31 mouse cellular contexts compared by ENCODE assay signal in the genomic region with DNA sequence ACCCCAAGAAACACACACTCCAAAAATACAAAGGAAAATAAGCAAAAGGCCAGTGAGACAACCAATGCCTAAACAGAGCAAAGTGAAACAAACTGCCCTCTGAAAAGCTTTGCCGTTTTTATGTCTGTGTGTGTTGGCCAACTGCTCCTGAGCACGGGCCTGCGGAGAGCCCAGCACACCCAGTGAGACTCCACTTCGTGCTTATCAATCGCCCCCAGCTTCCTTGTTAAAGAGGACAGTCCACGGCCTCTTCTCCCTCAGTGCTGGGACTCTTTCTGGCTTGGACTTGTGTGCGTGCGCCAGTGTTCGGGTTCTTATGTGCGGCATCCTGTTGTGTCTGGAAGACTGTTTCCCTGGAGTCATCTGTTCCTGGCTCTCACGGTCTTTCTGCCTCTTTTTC. TPM values are rescaled to one million over a fixed set of nuclear protein-coding genes. Genes with fewer than 3 reads are reported as not detected.
DNase-seq lines count a peak whose midpoint lies in the region; ATAC-seq lines count a peak whose summit lies in the region.
"Had no signal": no experiment of that assay in that cellular context is flagged by ENCODE, and none has a peak within 500 bp of the region (broad histone marks: within the 10 kb centered on the region; RNA-seq: fewer than 3 reads in every experiment).

No protein-coding gene starts in this region.

- peaks cover 66% of the 10 kb centered on the region for H3K36me3 ChIP-seq in liver, embryonic 16.5 days (ENCODE audit: control insufficient read depth, insufficient read depth)
- H3K36me3 ChIP-seq: neural tube, embryonic 13.5 days had no signal

- H3K9ac ChIP-seq in liver, embryonic 16.5 days (ENCODE audit: low read depth, low read length) = no peak overlapping the region
- H3K9ac ChIP-seq: forebrain, embryonic 15.5 days; limb, embryonic 13.5 days; lung, embryonic 15.5 days; midbrain, embryonic 12.5 days; neural tube, embryonic 13.5 days; stomach, embryonic 15.5 days had no signal

- WGBS in liver, embryonic 16.5 days (ENCODE audit: insufficient replicate concordance) = 55% methylated on average over 11 of the region's 11 CpGs

- H3K4me3 ChIP-seq in liver, embryonic 16.5 days (ENCODE audit: low read depth, low read length) = no peak overlapping the region
- H3K4me3 ChIP-seq: forebrain, embryonic 15.5 days; hindbrain, embryonic 10.5 days; limb, embryonic 13.5 days; lung, embryonic 15.5 days; midbrain, embryonic 12.5 days; neural tube, embryonic 13.5 days; stomach, embryonic 15.5 days had no signal

- ATAC-seq in erythroid progenitor cell, adult 5-6 weeks (replicated peaks; ENCODE audit: low FRiP score, poor library complexity, severe bottlenecking) = peak; percentile 65; the same call in 1 of the 2 replicates
- ATAC-seq in liver, embryonic 16.5 days (ENCODE audit: low read depth) = peak; percentile 83
- ATAC-seq: forebrain, embryonic 15.5 days; hindbrain, postnatal 0 days; intestine, postnatal 0 days had no signal

- DNase-seq in cerebellum, postnatal 10 days = peak; percentile 7 to 14
- no peak for DNase-seq in cerebellum, postnatal 4 days (ENCODE audit: low spot score in 2 of 2)
- peak; percentile 63 for DNase-seq in MEL-GATA-1-ER (ENCODE audit: extremely low read depth, low read depth)
- DNase-seq in adrenal gland, postnatal 36 days = no peak
- no peak for DNase-seq in spleen, postnatal 10 days (ENCODE audit: low spot score in 2 of 2)
- no peak for DNase-seq in thymus, postnatal 36 days
- DNase-seq: adrenal gland, adult 8-10 months; cerebellum, adult 18-20 months; gastrocnemius, postnatal 14 days; right cerebral cortex, postnatal 14 days; thymus, adult 2 months had no signal

- peak overlapping the region; percentile 20; the same call in 1 of the 2 replicates for H3K4me2 ChIP-seq in liver, embryonic 16.5 days (ENCODE audit: low read depth, low read length)
- H3K4me2 ChIP-seq: forebrain, embryonic 15.5 days; limb, embryonic 13.5 days; lung, embryonic 15.5 days; midbrain, embryonic 12.5 days; neural tube, embryonic 13.5 days; stomach, embryonic 15.5 days had no signal

- H3K27ac ChIP-seq in liver, embryonic 16.5 days (ENCODE audit: low read length) = no peak overlapping the region
- H3K27ac ChIP-seq: forebrain, embryonic 15.5 days; hindbrain, embryonic 10.5 days; hindbrain, postnatal 0 days; limb, embryonic 13.5 days; lung, embryonic 15.5 days; macrophage; midbrain, embryonic 12.5 days; neural tube, embryonic 13.5 days; stomach, embryonic 15.5 days had no signal

- no peaks in the 10 kb centered on the region; the same call in 1 of the 2 replicates for H3K4me1 ChIP-seq in liver, embryonic 16.5 days (ENCODE audit: control insufficient read depth, low read depth, low read length)
- H3K4me1 ChIP-seq: lung, embryonic 15.5 days; stomach, embryonic 15.5 days had no signal

- no peaks in the 10 kb centered on the region for H3K9me3 ChIP-seq in liver, embryonic 16.5 days (replicated peaks; ENCODE audit: control insufficient read depth, low read length)
- H3K9me3 ChIP-seq: forebrain, embryonic 15.5 days; hindbrain, embryonic 10.5 days; limb, embryonic 13.5 days; lung, embryonic 15.5 days; midbrain, embryonic 12.5 days; neural tube, embryonic 13.5 days; stomach, embryonic 15.5 days had no signal

- H3K27me3 ChIP-seq in liver, embryonic 16.5 days (ENCODE audit: control insufficient read depth, insufficient read depth, low read depth, low read length) = no peaks in the 10 kb centered on the region
- H3K27me3 ChIP-seq: CH12.LX; forebrain, embryonic 15.5 days; limb, embryonic 13.5 days; lung, embryonic 15.5 days; midbrain, embryonic 12.5 days; neural tube, embryonic 13.5 days; stomach, embryonic 15.5 days had no signal

RNA-seq across cellular contexts. Expression of gene Aspm, which starts 11.4 kb away (rescaled TPM):
- total RNA-seq in erythroid progenitor cell, adult 5-6 weeks (2015; ENCODE audit: low replicate concordance) = 212 and 227 TPM in 2 replicates
- 266 and 287 TPM in 2 replicates for total RNA-seq in erythroid progenitor cell, adult 5-6 weeks (2017; ENCODE audit: low replicate concordance)
- polyA plus RNA-seq in liver, embryonic 16.5 days (2015; fragmentation: Nextera tagmentation; extraction: Ambion mirVana) = 8.7 and 9.3 TPM in 2 replicates
- 1 to 10 TPM; 2.2 to 2.7 TPM for total RNA-seq in adrenal gland, postnatal 36 days (2021)

RNA-seq across cellular contexts. Expression of gene F13b, which starts 35.6 kb away (rescaled TPM):
- 2.9 TPM in 1 of 2 replicates, not detected in the other for total RNA-seq in erythroid progenitor cell, adult 5-6 weeks (2015; ENCODE audit: low replicate concordance)
- not detected in 2 replicates for total RNA-seq in erythroid progenitor cell, adult 5-6 weeks (2017; ENCODE audit: low replicate concordance)
- polyA plus RNA-seq in liver, embryonic 16.5 days (2015; fragmentation: Nextera tagmentation; extraction: Ambion mirVana) = 36.3 and 39.9 TPM in 2 replicates
- total RNA-seq in adrenal gland, postnatal 36 days (2021) = not detected
- total RNA-seq: adrenal gland, adult 8-10 months; CH12.LX; gastrocnemius, postnatal 14 days; heart, adult 8-10 months; hindbrain, postnatal 0 days; layer of hippocampus, postnatal 25 days; left cerebral cortex, postnatal 14 days; monocyte, adult 5-6 weeks had no signal
- polyA plus RNA-seq: forebrain, embryonic 15.5 days; heart, embryonic 16.5 days; hindbrain, embryonic 10.5 days; hindbrain, postnatal 0 days; large intestine, adult 2 months; limb, embryonic 13.5 days; lung, embryonic 15.5 days; macrophage; midbrain, embryonic 12.5 days; neural tube, embryonic 13.5 days; spleen, adult 2 months; thymus, adult 2 months had no signal

RNA-seq across cellular contexts. Expression of gene Zbtb41, which starts 43.8 kb away (rescaled TPM):
- 6.5 and 7.1 TPM in 2 replicates for total RNA-seq in erythroid progenitor cell, adult 5-6 weeks (2015; ENCODE audit: low replicate concordance)
- 5.8 and 7.3 TPM in 2 replicates for total RNA-seq in erythroid progenitor cell, adult 5-6 weeks (2017; ENCODE audit: low replicate concordance)
- polyA plus RNA-seq in liver, embryonic 16.5 days (2015; fragmentation: Nextera tagmentation; extraction: Ambion mirVana) = 2.2 TPM in 2 replicates
- 10 to 100 TPM; 39.5 to 42.4 TPM for total RNA-seq in adrenal gland, postnatal 36 days (2021)

Comparison
In these comparisons a context has a peak if more than half of its experiments do, and no peak if none do; other contexts are left out.
1. DNase-seq: peak in cerebellum, postnatal 10 days (2 of 2) and MEL-GATA-1-ER (single experiment); none in cerebellum, postnatal 4 days (0 of 2), adrenal gland, postnatal 36 days (0 of 2), spleen, postnatal 10 days (0 of 2) and thymus, postnatal 36 days (0 of 2).
2. RNA of gene Aspm, which starts 11.4 kb away (total RNA-seq): 212 to 287 TPM in erythroid progenitor cell, adult 5-6 weeks; 2.2 to 2.7 TPM in adrenal gland, postnatal 36 days; every median in the first group is over 10 times any median in the second.
3. RNA of gene Zbtb41, which starts 43.8 kb away (total RNA-seq): 39.5 to 42.4 TPM in adrenal gland, postnatal 36 days; 5.8 to 7.3 TPM in erythroid progenitor cell, adult 5-6 weeks; every median in the first group is over 4 times any median in the second.